Mouse (Mus musculus) liver, embryonic 11.5 days (tissue): ENCODE results near the gene Polr2l. TPM values are rescaled to one million over a fixed set of nuclear protein-coding genes. Genes with fewer than 3 reads are reported as not detected.
A peak's percentile ranks its signal among the peaks of the same experiment; 100 is the strongest.

Experiments used
- ATAC-seq: fragments of 200-750 bp; cut with Nextera tagmentation; replicated peaks from 2 replicates; pipeline ENCODE4 v1.8.0; 2017; ENCODE audit warnings: moderate number of reproducible peaks, mild to moderate bottlenecking, moderate TSS enrichment, moderate library complexity; ENCODE audit not compliant: low FRiP score
- DNase-seq: peaks from one replicate; pipeline ENCODE4 v3.0.0-alpha.2; 2017; ENCODE audit warnings: low spot score
- H3K27ac ChIP-seq: fragments of 300-500 bp; sonication (generic); 2 replicates; pipeline ENCODE4 v1.5.1; 2014; ENCODE audit warnings: mild to moderate bottlenecking, low read depth, low read length, control low read depth
- H3K27me3 ChIP-seq: fragments of 300-500 bp; sonication (generic); replicated peaks from 2 replicates; pipeline ENCODE4 v1.6.1; 2014; ENCODE audit warnings: low read length, mixed read lengths; ENCODE audit not compliant: control insufficient read depth, insufficient read depth
- H3K36me3 ChIP-seq: fragments of 300-500 bp; sonication (generic); 2 replicates; pipeline ENCODE4 v1.6.1; 2014; ENCODE audit warnings: mild to moderate bottlenecking, low read length, moderate library complexity, mixed read lengths; ENCODE audit not compliant: control insufficient read depth, insufficient read depth
- H3K4me1 ChIP-seq: fragments of 300-500 bp; sonication (generic); replicated peaks from 2 replicates; pipeline ENCODE4 v1.6.1; 2014; ENCODE audit warnings: low read length, mixed read lengths; ENCODE audit not compliant: control insufficient read depth, insufficient read depth
- H3K4me2 ChIP-seq: fragments of 300-500 bp; sonication (generic); 2 replicates; pipeline ENCODE4 v1.6.1; 2014; ENCODE audit warnings: mild to moderate bottlenecking, control low read depth, moderate library complexity
- H3K4me3 ChIP-seq: fragments of 300-500 bp; sonication (generic); 2 replicates; pipeline ENCODE4 v1.5.1; 2014; ENCODE audit warnings: low read depth, low read length, control low read depth
- H3K9ac ChIP-seq: fragments of 300-500 bp; sonication (generic); 2 replicates; pipeline ENCODE4 v1.6.1; 2014; ENCODE audit warnings: low read depth, low read length, control low read depth
- H3K9me3 ChIP-seq: fragments of 300-500 bp; sonication (generic); 2 replicates; pipeline ENCODE4 v1.6.1; 2016; ENCODE audit warnings: low read length, inconsistent platforms, mixed read lengths; ENCODE audit not compliant: control insufficient read depth
- WGBS: fragments of 180-500 bp; shearing (Covaris S2); extraction: QIAGEN DNeasy Blood & Tissue Kit; methylation state at CpG from one replicate; pipeline ENCODE4 v1.1.7; 2014; 5-methylcytosine and 5-hydroxymethylcytosine counted together
- polyA plus RNA-seq: library from polyadenylated mRNA; unstranded; fragments of >200 nt; fragmentation: Nextera tagmentation; extraction: Ambion mirVana; gene quantifications from 2 replicates; pipeline ENCODE4 v1.2.1, GENCODE M21; 2014

Gene Polr2l
- polyA plus RNA-seq, 1 experiment from 2014 or later: 104 TPM

- H3K4me1 ChIP-seq: peaks cover 39% of the 10 kb centered on the region
- ATAC-seq (no peak), DNase-seq (no peak)
- peak overlapping the region; percentile 91 for H3K4me2 ChIP-seq
- no peaks in the 10 kb centered on the region for H3K9me3 ChIP-seq
- H3K27ac ChIP-seq: peak overlapping the region; percentile 90
- WGBS: 0% methylated on average over 12 of the region's 12 CpGs
- peak overlapping the region; percentile 88 for H3K4me3 ChIP-seq
- no peaks in the 10 kb centered on the region for H3K27me3 ChIP-seq
- peaks cover 16% of the 10 kb centered on the region for H3K36me3 ChIP-seq
- peak overlapping the region; percentile 85 for H3K9ac ChIP-seq
Measured at GRCm38 (mm10) chr7:141475805-141476158, 850 bp upstream of the Polr2l start.

- no peaks in the 10 kb centered on the region for H3K9me3 ChIP-seq
- DNase-seq: no peak
- no peaks in the 10 kb centered on the region for H3K27me3 ChIP-seq
- peak overlapping the region; percentile 88 for H3K4me3 ChIP-seq
- H3K4me1 ChIP-seq: peaks cover 45% of the 10 kb centered on the region
- no peak for ATAC-seq
- peak overlapping the region; percentile 91 for H3K4me2 ChIP-seq
- H3K9ac ChIP-seq: peak overlapping the region; percentile 85
- 5% methylated on average over 5 of the region's 5 CpGs for WGBS
- H3K36me3 ChIP-seq: peaks cover 23% of the 10 kb centered on the region
- no peak overlapping the region for H3K27ac ChIP-seq
Measured at GRCm38 (mm10) chr7:141474160-141474559, 772 bp downstream of the Polr2l start.

- Histone ChIP-seq H3K4me1 (peaks cover 49% of the 10 kb centered on the region), H3K36me3 (peaks cover 23% of the 10 kb centered on the region), H3K27ac (no peak overlapping the region), H3K9me3 (no peaks in the 10 kb centered on the region), H3K4me3 (no peak overlapping the region), H3K27me3 (no peaks in the 10 kb centered on the region), H3K4me2 (no peak overlapping the region), H3K9ac (no peak overlapping the region)
- WGBS: 92% methylated on average over 6 of the region's 6 CpGs
- ATAC-seq: no peak
- DNase-seq: no peak
Measured at GRCm38 (mm10) chr7:141472763-141473162, 2.2 kb downstream of the Polr2l start.

- ATAC-seq (no peak), DNase-seq (no peak)
- Histone ChIP-seq H3K4me1 (peaks cover 44% of the 10 kb centered on the region), H3K9ac (no peak overlapping the region), H3K27ac (no peak overlapping the region), H3K9me3 (no peaks in the 10 kb centered on the region), H3K36me3 (peaks cover 23% of the 10 kb centered on the region), H3K27me3 (no peaks in the 10 kb centered on the region), H3K4me3 (no peak overlapping the region), H3K4me2 (no peak overlapping the region)
- WGBS: 73% methylated on average over 6 of the region's 6 CpGs
Measured at GRCm38 (mm10) chr7:141472226-141472625, 2.7 kb downstream of the Polr2l start.

- peaks cover 42% of the 10 kb centered on the region for H3K4me1 ChIP-seq
- H3K9me3 ChIP-seq: no peaks in the 10 kb centered on the region
- no peaks in the 10 kb centered on the region for H3K27me3 ChIP-seq
- ATAC-seq: no peak
- H3K9ac ChIP-seq: no peak overlapping the region
- H3K36me3 ChIP-seq: peaks cover 23% of the 10 kb centered on the region
- no peak overlapping the region for H3K4me3 ChIP-seq
- 79% methylated on average over 1 of the region's 1 CpGs for WGBS
- H3K27ac ChIP-seq: no peak overlapping the region
- no peak for DNase-seq
- H3K4me2 ChIP-seq: no peak overlapping the region
Measured at GRCm38 (mm10) chr7:141471236-141471635, 3.7 kb downstream of the Polr2l start.

- no peak overlapping the region for H3K27ac ChIP-seq
- H3K9me3 ChIP-seq: no peaks in the 10 kb centered on the region
- H3K9ac ChIP-seq: no peak overlapping the region
- H3K4me1 ChIP-seq: peaks cover 39% of the 10 kb centered on the region
- 86% methylated on average over 10 of the region's 10 CpGs for WGBS
- DNase-seq: no peak
- no peak overlapping the region for H3K4me3 ChIP-seq
- ATAC-seq: no peak
- H3K36me3 ChIP-seq: peaks cover 23% of the 10 kb centered on the region
- no peak overlapping the region for H3K4me2 ChIP-seq
- peaks cover 2% of the 10 kb centered on the region; the same call in 1 of the 2 replicates for H3K27me3 ChIP-seq
Measured at GRCm38 (mm10) chr7:141470637-141470944, 4.3 kb downstream of the Polr2l start.

- 91% methylated on average over 18 of the region's 18 CpGs for WGBS
- Histone ChIP-seq H3K4me1 (peaks cover 43% of the 10 kb centered on the region), H3K36me3 (peaks cover 23% of the 10 kb centered on the region), H3K4me2 (peak overlapping the region; percentile 88), H3K9me3 (no peaks in the 10 kb centered on the region), H3K9ac (peak overlapping the region; percentile 31; the same call in 1 of the 2 replicates), H3K27me3 (peaks cover 7% of the 10 kb centered on the region), H3K4me3 (0 out of 2 replicates have a peak overlapping the region, but pooled peaks have one; percentile 78), H3K27ac (no peak overlapping the region; the same call in 1 of the 2 replicates)
- no peak for ATAC-seq
- no peak for DNase-seq
Measured at GRCm38 (mm10) chr7:141469901-141470636, 4.9 kb downstream of the Polr2l start.

- Histone ChIP-seq H3K36me3 (peaks cover 23% of the 10 kb centered on the region), H3K9me3 (no peaks in the 10 kb centered on the region), H3K4me2 (peak overlapping the region; percentile 88), H3K27me3 (peaks cover 14% of the 10 kb centered on the region), H3K4me1 (peaks cover 49% of the 10 kb centered on the region), H3K27ac (peak overlapping the region; percentile 72), H3K4me3 (peak overlapping the region; percentile 78), H3K9ac (peak overlapping the region; percentile 85)
- ATAC-seq (no peak), DNase-seq (no peak)
- 83% methylated on average over 6 of the region's 6 CpGs for WGBS
Measured at GRCm38 (mm10) chr7:141469352-141469751, 5.6 kb downstream of the Polr2l start.
